Mouse (Mus musculus) adrenal gland, postnatal 10 days (tissue): ENCODE measurements around the gene Krt7. TPM values are rescaled to one million over a fixed set of nuclear protein-coding genes. Genes with fewer than 3 reads are reported as not detected.

Experiments
- DNase-seq: peaks from one replicate; pipeline ENCODE4 v3.0.0; 2021; ENCODE audit warnings: mixed read lengths
- microRNA-seq: library from miRNA; unstranded; fragments of <30 nt; microRNA quantifications from one replicate; pipeline ENCODE4 v1.2.0, GENCODE M21; 2021
- total RNA-seq, 2 experiments: library from RNA; stranded (reverse); gene quantifications; 2 replicates each; pipeline ENCODE4 v1.2.3; 2021

Krt7 gene
- total RNA-seq, 2 experiments from 2014 or later = 3.5 to 4.2 TPM

- no peak for DNase-seq
Measured at GRCm38 (mm10) chr15:101438555-101438954, 27.7 kb downstream of the Krt7 start, which contains the start of gene Krt87. Gene Krt87, minus strand, starts transcription at chr15:101438804.

- no peak for DNase-seq
Measured at GRCm38 (mm10) chr15:101440837-101441236, 30.0 kb downstream of the Krt7 start.

GRCm38 (mm10) chr15:101446572-101446971 is 35.7 kb downstream of the Krt7 start:
- DNase-seq = peak; percentile 13

DNA sequence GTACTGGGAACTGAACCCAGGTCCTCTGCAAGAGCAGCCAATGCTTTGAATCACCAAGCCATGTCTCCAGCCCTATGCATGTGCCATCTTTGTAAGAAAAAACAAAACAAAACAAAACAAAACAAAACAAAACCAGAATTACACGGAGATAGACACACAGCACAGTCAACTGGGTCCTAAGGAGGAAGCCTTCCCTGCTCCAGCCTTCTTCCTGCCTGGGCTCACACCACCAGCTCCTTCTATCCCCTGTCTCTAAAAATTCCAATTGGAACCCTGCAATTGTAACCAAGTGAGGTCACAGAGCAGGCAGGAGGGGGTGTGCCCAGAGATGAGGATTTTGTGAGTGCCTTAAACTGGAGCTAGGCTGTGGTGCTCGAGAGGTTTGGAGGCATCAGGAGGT is 36.6 kb downstream of the Krt7 start, which contains the start of gene Krt88:
Gene Krt88, plus strand, starts transcription at position 301 of the 400 bp plus-strand sequence.
- no peak for DNase-seq

DNA sequence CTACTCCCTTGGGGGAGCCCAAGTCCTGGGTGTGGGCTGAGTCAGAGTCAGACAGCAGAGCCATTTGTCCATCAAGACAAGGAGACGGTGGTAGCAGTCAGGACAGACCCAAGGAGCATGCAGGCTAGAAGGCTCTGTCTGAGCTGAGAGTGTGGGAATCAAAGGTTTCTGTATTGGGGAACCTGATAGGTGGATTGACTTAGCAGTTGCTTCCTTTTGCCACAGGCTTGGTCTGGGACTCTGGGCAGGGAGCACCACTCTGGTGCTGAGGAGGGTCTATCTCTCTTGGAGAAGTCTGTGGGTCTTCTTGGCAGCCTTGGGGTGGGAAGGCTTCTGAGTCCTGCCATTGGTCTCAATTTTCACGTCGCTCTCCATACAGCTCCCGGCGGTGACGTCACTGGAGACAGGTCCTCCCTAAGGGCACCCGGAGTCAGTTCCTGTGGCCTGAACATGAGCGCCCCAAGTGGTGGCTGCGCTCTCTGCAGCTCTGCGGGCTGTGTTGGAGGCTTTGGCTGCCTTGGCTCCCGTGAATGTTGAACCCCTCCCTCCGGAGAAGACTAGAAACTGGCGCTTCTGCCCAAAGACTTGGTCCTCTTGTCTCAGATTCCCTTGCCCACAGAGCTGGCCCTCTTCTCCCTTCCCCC is 42.4 kb downstream of the Krt7 start:
- DNase-seq = peak; percentile 88

GRCm38 (mm10) chr15:101454774-101455173 is 43.9 kb downstream of the Krt7 start:
- no peak for DNase-seq

DNA sequence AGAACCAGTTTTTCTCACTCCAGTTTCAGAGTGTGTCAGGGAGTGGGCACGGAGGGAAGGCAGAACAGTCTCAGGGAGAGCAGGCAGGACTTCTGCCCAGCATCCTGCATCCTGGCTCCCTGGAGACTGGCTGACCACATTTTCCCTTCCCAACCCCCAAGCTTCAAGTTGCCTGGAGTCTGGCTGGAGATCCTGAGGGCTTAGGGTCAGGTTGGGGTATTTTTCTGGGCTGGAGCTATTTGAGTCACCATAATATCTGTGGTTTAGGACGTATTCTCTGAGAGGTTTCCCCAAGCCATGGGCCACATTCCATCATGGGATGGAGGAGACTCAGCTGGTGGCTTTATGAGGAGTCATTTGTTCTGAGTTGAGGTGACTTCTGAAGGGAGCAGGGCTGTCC is 44.4 kb downstream of the Krt7 start:
- no peak for DNase-seq

GRCm38 (mm10) chr15:101455891-101456290 is 45.0 kb downstream of the Krt7 start:
- no peak for DNase-seq

- peak; percentile 49 for DNase-seq
Measured at GRCm38 (mm10) chr15:101458361-101458930, 47.6 kb downstream of the Krt7 start.

GRCm38 (mm10) chr15:101459283-101459682 is 48.4 kb downstream of the Krt7 start:
- DNase-seq = no peak

DNA sequence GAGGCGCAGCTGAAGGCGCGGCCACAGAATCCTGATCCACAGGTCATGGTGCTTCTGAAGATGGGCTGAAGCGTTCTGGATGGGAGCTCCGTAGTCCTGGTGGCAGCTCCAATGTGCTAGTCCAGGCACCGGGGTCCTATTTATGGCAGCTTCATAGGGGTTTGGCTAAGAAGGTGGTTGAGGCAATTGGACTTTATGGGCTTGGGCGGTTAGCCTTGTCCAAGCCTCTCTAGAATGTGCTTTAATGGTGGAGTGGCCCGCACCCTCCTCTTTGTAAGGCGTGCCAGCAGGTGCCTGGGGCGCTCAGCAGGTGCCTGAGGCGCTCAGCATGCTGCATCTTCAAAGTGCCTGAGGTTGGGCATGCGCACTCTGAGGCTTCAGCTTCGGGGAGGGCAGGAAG is 52.8 kb downstream of the Krt7 start, which contains the start of gene Krt81:
Gene Krt81, minus strand, starts transcription at position 101 of the 400 bp plus-strand sequence.
- DNase-seq = no peak

DNA sequence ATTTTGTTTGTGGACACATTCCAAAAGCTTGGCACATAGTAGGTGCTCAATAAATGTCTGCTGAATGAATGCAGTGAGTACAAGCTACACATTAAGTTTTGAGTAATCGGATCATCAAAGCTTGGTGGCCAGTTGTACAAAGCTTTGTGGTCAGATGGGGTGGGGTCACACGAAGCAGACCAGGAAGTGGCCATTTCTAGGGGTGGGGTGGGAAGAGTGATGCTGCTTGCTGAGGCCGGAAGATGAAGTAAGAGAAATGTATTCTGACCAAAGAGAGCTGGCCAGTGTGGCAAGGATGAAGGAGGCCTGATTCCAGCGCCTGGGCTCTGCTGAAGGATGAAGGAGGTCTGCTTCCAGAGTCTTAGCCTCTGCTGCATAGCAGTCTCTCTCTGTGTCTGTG is 58.2 kb downstream of the Krt7 start:
- DNase-seq = no peak

- DNase-seq = peak; percentile 77
Measured at GRCm38 (mm10) chr15:101472952-101473528, 62.2 kb downstream of the Krt7 start, which contains the start of gene Krt86. Gene Krt86, plus strand, starts transcription at chr15:101473478.

DNA sequence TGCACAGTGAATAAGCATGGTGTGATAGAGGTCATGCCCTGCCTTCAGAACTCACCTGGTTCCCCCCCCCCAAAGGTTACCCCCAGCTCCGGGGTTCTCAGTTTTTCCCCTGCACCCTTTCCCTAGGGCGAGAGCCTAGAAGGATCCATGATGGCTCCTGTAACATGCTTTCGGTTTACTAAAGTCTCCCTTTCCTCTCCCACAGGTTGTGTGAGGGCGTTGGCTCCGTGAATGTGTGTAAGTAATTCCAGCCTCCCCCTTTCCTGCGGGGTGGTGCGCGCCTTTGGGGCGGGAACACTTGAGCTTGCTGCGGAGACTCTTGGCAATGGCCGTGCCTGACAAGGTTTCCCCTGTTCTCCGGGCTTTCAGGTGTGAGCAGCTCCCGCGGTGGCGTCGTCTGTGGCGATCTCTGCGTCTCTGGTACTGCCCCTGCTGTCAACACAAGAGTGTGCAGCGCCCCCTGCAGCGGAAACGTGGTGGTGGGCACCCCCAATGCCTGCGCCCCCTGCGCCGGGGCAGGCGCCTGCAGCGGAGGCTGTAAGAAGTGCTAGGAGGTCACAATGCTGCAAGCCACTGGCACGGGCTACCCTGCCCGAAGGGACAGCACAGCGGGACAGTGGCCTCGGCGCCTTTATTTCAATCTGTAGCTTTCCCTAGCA is 68.3 kb downstream of the Krt7 start:
- peak; percentile 61 for DNase-seq

- DNase-seq = no peak
Measured at GRCm38 (mm10) chr15:101479666-101480060, 68.8 kb downstream of the Krt7 start.

Small RNAs within 50 kb of the gene (microRNA-seq; reads per million reads assigned to microRNA genes)
- 8.3 reads per million, percentile 12 among the genes with 10 or more reads in this experiment for gene Mir1941

Other genes with a start within 250 kb of the Krt7 start
- gene Acvr1b, start 237.0 kb upstream of the Krt7 start, total RNA-seq = 10 to 100 TPM; 10.8 to 13.4 TPM
- gene Grasp, start 186.9 kb upstream of the Krt7 start, total RNA-seq = 10 to 100 TPM; 16.4 to 24.0 TPM
- 100 to 1,000 TPM in 1 of 2 experiments, 10 to 100 TPM in 1; 95.8 to 589 TPM for gene Nr4a1, start 156.8 kb upstream of the Krt7 start, total RNA-seq
- gene Atg101, start 126.8 kb upstream of the Krt7 start, total RNA-seq = 100 to 1,000 TPM in 1 of 2 experiments, 10 to 100 TPM in 1; 36.6 to 103 TPM
- 1 to 10 TPM; 1.0 to 2.4 TPM for gene 6030408B16Rik, start 117.8 kb upstream of the Krt7 start, total RNA-seq
- under 1 TPM; 0.75 to 0.76 TPM for gene Krt80, start 40.9 kb upstream of the Krt7 start, total RNA-seq
- not detected for gene Krt87, start 27.8 kb downstream of the Krt7 start, total RNA-seq
- gene Krt88, start 36.7 kb downstream of the Krt7 start, total RNA-seq = not detected
- not detected for gene Krt81, start 52.7 kb downstream of the Krt7 start, total RNA-seq
- gene Krt86, start 62.4 kb downstream of the Krt7 start, total RNA-seq = not detected
- not detected for gene Krt83, start 80.5 kb downstream of the Krt7 start, total RNA-seq
- not detected for gene Gm49425, start 106.2 kb downstream of the Krt7 start, total RNA-seq
- not detected for gene Krt84, start 121.8 kb downstream of the Krt7 start, total RNA-seq
- gene Krt82, start 139.6 kb downstream of the Krt7 start, total RNA-seq = not detected
- under 1 TPM in 1 of 2 experiments, not detected in 1; 0.18 TPM for gene Krt90, start 151.9 kb downstream of the Krt7 start, total RNA-seq
- not detected for gene Krt75, start 162.9 kb downstream of the Krt7 start, total RNA-seq
- gene Gm5414, start 217.1 kb downstream of the Krt7 start, total RNA-seq = not detected
- gene Gm5478, start 236.3 kb downstream of the Krt7 start, total RNA-seq = not detected